Mouse (Mus musculus) heart, embryonic 12.5 days (tissue): ENCODE measurements around the gene Rsl24d1. TPM values are rescaled to one million over a fixed set of nuclear protein-coding genes. Genes with fewer than 3 reads are reported as not detected.

Source experiments
- ATAC-seq: fragments of 200-750 bp; cut with Nextera tagmentation; 2 replicates; pipeline ENCODE4 v1.8.0; 2017; ENCODE audit warnings: moderate TSS enrichment, moderate library complexity; ENCODE audit not compliant: insufficient number of reproducible peaks, low FRiP score
- H3K27ac ChIP-seq: fragments of 300-500 bp; sonication (generic); 2 replicates; pipeline ENCODE4 v1.5.1; 2016; ENCODE audit warnings: mild to moderate bottlenecking, moderate library complexity; ENCODE audit not compliant: poor library complexity, severe bottlenecking
- H3K27me3 ChIP-seq: fragments of 300-500 bp; sonication (generic); replicated peaks from 2 replicates; pipeline ENCODE4 v1.6.1; 2016; ENCODE audit warnings: mild to moderate bottlenecking, moderate library complexity
- H3K36me3 ChIP-seq: fragments of 300-500 bp; sonication (generic); 2 replicates; pipeline ENCODE4 v1.6.1; 2016; ENCODE audit warnings: mild to moderate bottlenecking, moderate library complexity
- H3K4me1 ChIP-seq: fragments of 300-500 bp; sonication (generic); replicated peaks from 2 replicates; pipeline ENCODE4 v1.6.1; 2016; ENCODE audit warnings: mild to moderate bottlenecking
- H3K4me2 ChIP-seq: fragments of 300-500 bp; sonication (generic); 2 replicates; pipeline ENCODE4 v1.6.1; 2016; ENCODE audit warnings: mild to moderate bottlenecking, moderate library complexity
- H3K4me3 ChIP-seq: fragments of 300-500 bp; sonication (generic); 2 replicates; pipeline ENCODE4 v1.5.1; 2016; ENCODE audit warnings: mild to moderate bottlenecking
- H3K9ac ChIP-seq: fragments of 300-500 bp; sonication (generic); 2 replicates; pipeline ENCODE4 v1.6.1; 2016; ENCODE audit warnings: mild to moderate bottlenecking, moderate library complexity
- H3K9me3 ChIP-seq: fragments of 300-500 bp; sonication (generic); replicated peaks from 2 replicates; pipeline ENCODE4 v1.6.1; 2016; ENCODE audit warnings: mild to moderate bottlenecking, moderate library complexity
- WGBS: fragments of 180-500 bp; shearing (Covaris S2); methylation state at CpG from one replicate; pipeline ENCODE4 v1.1.7; 2016; 5-methylcytosine and 5-hydroxymethylcytosine counted together
- polyA plus RNA-seq: library from polyadenylated mRNA; unstranded; fragments of >200 nt; fragmentation: Nextera tagmentation; extraction: Ambion mirVana; gene quantifications from 2 replicates; pipeline ENCODE4 v1.2.1, GENCODE M21; 2016

Rsl24d1 gene
- polyA plus RNA-seq, 1 experiment from 2014 or later, result 95.0 TPM

DNA sequence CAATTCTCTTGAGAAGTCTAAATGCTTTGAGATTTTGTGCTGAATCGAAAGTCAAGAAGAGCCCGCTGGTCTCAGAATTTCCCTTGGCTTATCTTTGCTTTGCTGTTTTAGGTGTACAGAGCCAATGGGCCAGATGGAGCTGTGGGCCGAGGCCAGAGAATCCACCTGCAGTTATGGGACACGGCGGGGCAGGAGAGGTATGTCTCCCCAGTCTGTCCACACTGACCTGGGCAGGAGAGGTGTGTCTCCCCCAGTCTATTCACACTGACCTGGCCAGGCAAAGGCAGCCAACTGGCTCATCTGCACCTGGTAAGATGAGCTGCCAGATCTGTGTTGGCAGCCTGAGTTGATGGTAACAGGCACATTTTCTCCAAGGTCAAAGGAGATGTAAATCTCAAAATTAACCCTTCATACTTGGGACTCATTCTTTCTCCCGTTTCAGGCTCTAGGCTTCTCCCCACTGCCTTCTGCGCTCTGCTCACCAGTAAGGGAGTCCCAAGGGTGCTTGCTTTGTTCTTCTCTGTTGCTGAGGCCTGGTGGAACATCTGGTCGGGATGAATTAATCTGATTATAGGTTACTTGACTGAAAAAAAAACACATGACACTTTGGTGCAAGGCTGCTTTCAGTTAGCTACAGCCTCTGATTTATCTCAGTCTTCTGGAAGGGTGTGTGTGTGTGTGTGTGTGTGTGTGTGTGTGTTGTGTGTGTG is 30.8 kb upstream of the Rsl24d1 start:
- H3K9me3 ChIP-seq, result no peaks in the 10 kb centered on the region
- ATAC-seq, result no peak
- 74% methylated on average over 8 of the region's 8 CpGs for WGBS
- no peak overlapping the region for H3K27ac ChIP-seq
- H3K27me3 ChIP-seq, result no peaks in the 10 kb centered on the region
- peaks cover 6% of the 10 kb centered on the region; the same call in 1 of the 2 replicates for H3K4me1 ChIP-seq
- no peak overlapping the region for H3K9ac ChIP-seq
- H3K4me2 ChIP-seq, result no peak overlapping the region
- H3K36me3 ChIP-seq, result no peaks in the 10 kb centered on the region
- no peak overlapping the region for H3K4me3 ChIP-seq

DNA sequence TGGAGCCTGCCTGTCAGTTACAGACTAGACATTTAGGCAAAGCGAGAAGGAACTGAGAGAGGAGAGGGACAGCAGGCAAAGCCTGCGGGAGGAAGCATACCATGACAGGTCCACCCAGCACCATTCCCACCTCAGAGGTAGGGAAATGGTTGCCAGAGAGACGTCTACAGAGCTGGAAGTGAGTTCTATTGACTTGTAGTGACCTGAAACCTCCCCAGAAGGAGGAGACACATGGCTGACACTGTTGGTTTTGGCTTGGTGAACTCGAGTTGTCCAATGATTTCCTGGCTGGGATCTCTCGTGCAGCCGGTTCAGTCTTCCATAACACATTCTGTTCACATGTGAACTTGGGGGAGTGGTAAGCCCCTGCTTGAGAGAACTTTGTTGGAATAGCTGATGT is 29.3 kb upstream of the Rsl24d1 start:
- Histone ChIP-seq H3K4me1 (peaks cover 6% of the 10 kb centered on the region; the same call in 1 of the 2 replicates), H3K4me3 (no peak overlapping the region), H3K9ac (no peak overlapping the region), H3K36me3 (no peaks in the 10 kb centered on the region), H3K4me2 (no peak overlapping the region), H3K27ac (no peak overlapping the region), H3K9me3 (no peaks in the 10 kb centered on the region), H3K27me3 (no peaks in the 10 kb centered on the region)
- 54% methylated on average over 6 of the region's 6 CpGs for WGBS
- ATAC-seq, result no peak

DNA sequence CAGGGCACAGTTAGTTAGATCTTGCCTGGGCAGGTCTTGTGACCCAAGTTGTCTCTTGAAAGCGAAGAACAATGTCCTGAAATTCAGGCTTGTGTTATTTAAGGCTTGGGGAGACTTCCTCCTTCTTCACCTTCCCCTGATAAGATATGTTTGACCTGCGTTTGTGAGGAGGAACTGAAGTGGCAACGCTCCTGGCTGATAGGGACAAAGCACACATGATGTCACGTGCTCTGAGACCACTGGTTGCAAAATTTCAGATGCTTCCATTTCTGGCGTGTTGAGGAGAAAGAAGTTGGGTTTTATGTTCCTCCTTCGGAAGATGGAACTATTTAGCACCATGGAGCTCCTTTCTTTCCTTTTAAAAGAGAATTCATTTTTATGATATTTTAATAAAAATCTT is 27.4 kb upstream of the Rsl24d1 start:
- 46% methylated on average over 6 of the region's 6 CpGs for WGBS
- no peak overlapping the region for H3K4me3 ChIP-seq
- no peaks in the 10 kb centered on the region for H3K9me3 ChIP-seq
- no peak overlapping the region for H3K4me2 ChIP-seq
- no peaks in the 10 kb centered on the region for H3K27me3 ChIP-seq
- H3K36me3 ChIP-seq, result no peaks in the 10 kb centered on the region
- no peak for ATAC-seq
- H3K27ac ChIP-seq, result no peak overlapping the region
- no peak overlapping the region for H3K9ac ChIP-seq
- H3K4me1 ChIP-seq, result peaks cover 6% of the 10 kb centered on the region; the same call in 1 of the 2 replicates

DNA sequence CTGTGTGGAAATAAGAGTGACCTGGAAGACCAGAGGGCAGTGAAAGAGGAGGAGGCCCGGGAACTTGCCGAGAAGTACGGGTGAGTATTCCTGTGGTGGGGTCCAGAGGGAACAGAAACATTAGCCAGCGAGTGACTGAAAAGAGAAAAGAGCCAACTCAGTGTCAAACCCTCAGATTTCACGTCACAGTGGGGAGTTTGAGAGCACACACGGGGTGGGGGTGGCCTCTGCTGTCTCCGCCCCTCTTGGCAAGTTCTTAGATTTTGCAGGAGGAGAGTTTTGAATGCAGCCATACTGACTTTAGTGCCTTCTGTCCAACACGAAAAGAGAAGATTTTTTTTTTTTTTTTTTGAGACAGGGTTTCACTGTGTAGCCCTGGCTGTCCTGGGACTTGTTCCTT is 26.1 kb upstream of the Rsl24d1 start:
- no peak for ATAC-seq
- H3K9me3 ChIP-seq, result no peaks in the 10 kb centered on the region
- no peak overlapping the region for H3K9ac ChIP-seq
- 58% methylated on average over 8 of the region's 8 CpGs for WGBS
- no peak overlapping the region for H3K4me2 ChIP-seq
- no peaks in the 10 kb centered on the region for H3K27me3 ChIP-seq
- H3K36me3 ChIP-seq, result no peaks in the 10 kb centered on the region
- no peak overlapping the region for H3K4me3 ChIP-seq
- H3K4me1 ChIP-seq, result peaks cover 6% of the 10 kb centered on the region; the same call in 1 of the 2 replicates
- no peak overlapping the region for H3K27ac ChIP-seq

DNA sequence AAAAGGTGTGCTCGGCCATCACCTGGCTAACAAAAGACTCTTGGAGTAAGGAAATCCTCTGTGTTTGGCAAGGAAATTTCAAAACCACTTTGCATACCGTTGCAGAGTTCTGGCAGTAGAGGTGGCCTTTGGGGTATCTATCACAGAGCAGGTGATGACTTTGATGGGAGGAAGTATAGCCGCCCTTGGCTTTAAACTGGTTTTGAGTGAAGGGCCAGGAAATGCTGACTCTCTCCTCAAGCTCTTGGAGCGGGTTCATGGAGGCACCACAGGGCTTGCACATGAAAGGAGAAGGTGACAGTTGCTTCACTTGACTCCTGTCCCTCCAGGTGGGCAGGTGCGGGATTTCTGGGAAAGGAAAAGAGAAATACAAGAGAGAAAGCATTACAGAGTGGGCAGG is 25.6 kb upstream of the Rsl24d1 start:
- no peak overlapping the region for H3K27ac ChIP-seq
- peaks cover 6% of the 10 kb centered on the region; the same call in 1 of the 2 replicates for H3K4me1 ChIP-seq
- H3K27me3 ChIP-seq, result no peaks in the 10 kb centered on the region; the same call in 1 of the 2 replicates
- no peak for ATAC-seq
- no peaks in the 10 kb centered on the region for H3K36me3 ChIP-seq
- no peak overlapping the region for H3K4me3 ChIP-seq
- H3K4me2 ChIP-seq, result no peak overlapping the region
- no peaks in the 10 kb centered on the region for H3K9me3 ChIP-seq
- H3K9ac ChIP-seq, result no peak overlapping the region
- WGBS, result 66% methylated on average over 5 of the region's 5 CpGs

DNA sequence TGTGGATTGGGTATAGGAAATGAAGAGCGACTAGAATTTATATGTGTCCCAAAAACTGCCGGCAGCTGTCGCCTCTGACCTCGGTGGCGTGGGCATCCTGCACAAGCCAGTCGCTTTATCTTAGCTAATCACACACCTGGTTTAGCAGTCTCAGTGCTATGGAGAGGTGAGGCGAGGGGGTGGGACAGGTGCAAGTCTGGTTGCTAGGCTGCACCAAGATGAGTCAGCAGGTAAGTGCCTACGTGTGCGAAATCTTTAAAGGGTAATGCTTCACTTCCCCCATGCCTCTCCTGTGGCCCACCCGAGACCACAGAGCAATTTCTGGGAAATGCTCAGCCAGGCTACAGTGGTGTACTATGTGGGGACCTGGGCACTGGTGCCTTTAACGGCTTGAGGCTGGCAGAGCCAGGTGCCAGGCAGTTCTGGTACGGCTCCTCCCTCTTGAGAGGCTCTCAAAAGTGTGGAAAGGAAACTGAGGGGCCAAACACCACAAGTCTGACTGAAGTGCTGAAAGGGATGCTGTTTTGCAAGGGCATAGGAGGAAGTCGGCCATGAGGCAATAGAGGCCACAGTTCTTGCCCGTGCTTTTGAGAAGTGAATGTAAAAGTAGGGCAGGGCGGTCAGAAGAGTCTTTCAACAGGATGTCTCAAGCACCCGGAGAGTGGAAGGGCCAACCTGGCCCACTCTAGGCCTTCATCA is 23.9 kb upstream of the Rsl24d1 start:
- no peak overlapping the region for H3K27ac ChIP-seq
- no peak for ATAC-seq

DNA sequence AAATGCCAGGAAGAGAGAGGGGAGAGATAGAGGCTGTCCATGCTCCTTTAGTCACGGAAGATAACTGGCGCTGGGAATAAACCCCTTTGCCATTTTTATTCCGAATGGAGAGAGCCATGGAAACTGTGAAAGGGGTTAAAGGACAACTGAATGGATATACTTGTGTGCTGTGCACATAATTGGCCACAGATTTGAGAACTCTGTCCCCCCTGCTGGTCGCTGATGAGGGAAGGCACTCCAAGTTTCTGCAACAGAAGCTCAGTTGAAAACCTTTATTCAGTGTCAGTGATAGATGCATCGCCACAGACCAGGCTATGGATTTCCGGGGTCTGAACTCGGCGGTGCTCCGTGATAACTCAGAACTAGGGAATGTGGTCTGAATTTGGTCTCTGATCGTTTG is 23.1 kb upstream of the Rsl24d1 start:
- H3K9me3 ChIP-seq, result no peaks in the 10 kb centered on the region
- H3K36me3 ChIP-seq, result no peaks in the 10 kb centered on the region
- peaks cover 8% of the 10 kb centered on the region for H3K27me3 ChIP-seq
- no peak overlapping the region for H3K9ac ChIP-seq
- H3K4me2 ChIP-seq, result no peak overlapping the region
- no peak overlapping the region for H3K27ac ChIP-seq
- H3K4me3 ChIP-seq, result no peak overlapping the region
- H3K4me1 ChIP-seq, result peaks cover 6% of the 10 kb centered on the region; the same call in 1 of the 2 replicates
- ATAC-seq, result no peak
- 77% methylated on average over 10 of the region's 10 CpGs for WGBS

More for the DNA sequence above, 23.9 kb upstream of the Rsl24d1 start:
- no peaks in the 10 kb centered on the region for H3K36me3 ChIP-seq
- H3K9ac ChIP-seq, result no peak overlapping the region
- WGBS, result 62% methylated on average over 16 of the region's 16 CpGs
- no peak overlapping the region for H3K4me3 ChIP-seq
- H3K4me1 ChIP-seq, result peaks cover 6% of the 10 kb centered on the region; the same call in 1 of the 2 replicates
- H3K9me3 ChIP-seq, result no peaks in the 10 kb centered on the region
- H3K27me3 ChIP-seq, result peaks cover 2% of the 10 kb centered on the region; the same call in 1 of the 2 replicates
- H3K4me2 ChIP-seq, result no peak overlapping the region

DNA sequence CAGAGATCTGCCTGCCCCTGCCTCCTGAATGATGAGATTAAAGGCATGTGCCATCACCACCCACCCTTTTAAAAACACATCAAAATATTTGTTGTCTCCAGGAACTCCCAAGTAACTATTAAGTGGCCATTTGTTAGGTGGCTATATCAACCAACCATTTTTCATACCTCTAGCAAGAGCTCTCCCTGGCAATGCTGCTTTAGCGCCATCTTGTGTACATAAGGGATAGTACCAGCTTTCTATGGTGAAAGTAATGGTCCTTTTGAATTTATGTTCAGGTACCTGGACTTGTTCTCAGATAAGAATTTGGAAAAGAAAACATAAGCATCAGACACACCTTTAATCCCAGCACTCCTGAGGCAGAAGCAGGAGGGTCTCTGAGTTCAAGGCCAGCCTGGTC is 21.5 kb upstream of the Rsl24d1 start:
- Histone ChIP-seq H3K36me3 (no peaks in the 10 kb centered on the region), H3K4me2 (no peak overlapping the region), H3K4me3 (no peak overlapping the region), H3K4me1 (no peaks in the 10 kb centered on the region), H3K27me3 (peaks cover 12% of the 10 kb centered on the region), H3K9ac (no peak overlapping the region), H3K9me3 (no peaks in the 10 kb centered on the region), H3K27ac (no peak overlapping the region)
- ATAC-seq, result no peak
- 0% methylated on average over 1 of the region's 1 CpGs for WGBS

DNA sequence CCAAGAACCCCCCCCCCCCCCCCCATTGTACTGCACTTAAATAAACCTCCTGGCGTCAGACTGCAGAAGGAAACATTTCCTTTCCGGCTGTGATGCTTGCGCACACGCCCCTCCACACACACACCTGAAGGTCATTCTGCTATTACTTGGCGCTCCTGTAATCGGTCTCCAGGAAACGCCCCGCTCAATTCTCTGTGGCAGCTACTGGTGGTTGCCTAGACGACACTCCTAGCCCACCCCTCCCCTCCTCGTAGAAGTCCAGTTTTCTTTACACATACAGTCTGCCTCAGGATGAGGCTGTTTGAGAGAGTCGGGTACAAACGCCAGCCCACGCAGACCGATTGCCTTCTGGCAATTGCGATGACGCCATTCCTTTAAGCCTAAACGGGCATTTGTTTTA is 18.6 kb upstream of the Rsl24d1 start:
- no peak for ATAC-seq
- WGBS, result 54% methylated on average over 17 of the region's 17 CpGs
- no peak overlapping the region for H3K9ac ChIP-seq
- no peak overlapping the region for H3K4me3 ChIP-seq
- H3K9me3 ChIP-seq, result no peaks in the 10 kb centered on the region
- no peak overlapping the region for H3K4me2 ChIP-seq
- no peaks in the 10 kb centered on the region for H3K4me1 ChIP-seq
- H3K27me3 ChIP-seq, result peaks cover 12% of the 10 kb centered on the region
- no peaks in the 10 kb centered on the region for H3K36me3 ChIP-seq
- H3K27ac ChIP-seq, result no peak overlapping the region

DNA sequence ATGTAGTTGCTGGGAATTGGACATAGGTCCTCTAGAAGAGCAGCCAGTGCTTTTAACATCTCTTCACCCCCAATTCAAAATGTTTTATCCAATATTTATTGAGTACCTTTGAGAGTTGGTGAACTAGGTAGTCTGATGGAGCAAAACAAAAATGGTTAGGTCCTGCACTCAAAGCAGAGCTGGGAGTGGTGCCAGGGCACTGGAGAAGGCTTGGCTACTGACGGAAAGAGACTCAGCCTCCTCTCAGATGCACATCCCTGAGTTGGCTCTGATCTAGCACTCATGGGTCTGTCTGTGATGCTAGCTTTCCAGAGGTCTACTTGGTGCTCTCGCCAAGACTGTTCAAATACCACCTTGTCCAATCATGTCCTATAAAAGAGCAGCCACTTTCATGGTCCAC is 15.3 kb upstream of the Rsl24d1 start:
- Histone ChIP-seq H3K27me3 (peaks cover 30% of the 10 kb centered on the region), H3K4me2 (no peak overlapping the region), H3K4me1 (no peaks in the 10 kb centered on the region), H3K9ac (no peak overlapping the region), H3K9me3 (no peaks in the 10 kb centered on the region), H3K27ac (no peak overlapping the region), H3K4me3 (no peak overlapping the region), H3K36me3 (no peaks in the 10 kb centered on the region)
- no peak for ATAC-seq
- WGBS, result 71% methylated on average over 2 of the region's 2 CpGs

DNA sequence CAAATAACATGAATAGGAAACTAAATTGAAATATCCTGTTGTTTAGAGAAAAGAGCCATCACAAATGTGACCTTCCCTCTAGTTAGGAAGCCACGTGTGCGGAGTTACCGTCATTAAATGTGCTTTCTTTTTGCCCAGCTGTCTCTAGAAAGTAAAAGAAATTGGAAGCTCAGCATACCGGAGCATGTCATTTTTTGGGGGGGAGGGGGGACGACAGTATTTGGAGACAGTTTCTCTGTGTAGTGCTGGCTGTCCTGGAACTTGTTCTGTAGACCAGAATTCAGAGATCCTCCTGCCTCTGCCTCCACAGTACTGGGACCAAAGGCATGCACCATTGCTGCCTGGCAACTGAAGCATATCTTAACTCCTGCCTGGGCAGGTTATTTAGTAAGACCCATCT is 11.7 kb upstream of the Rsl24d1 start, which contains the start of gene Khdc3:
Khdc3 (plus strand) TSS at position 301 of the 400 bp plus-strand sequence.
- no peak for ATAC-seq

More for the DNA sequence above, 11.7 kb upstream of the Rsl24d1 start, which contains the start of gene Khdc3:
- Histone ChIP-seq H3K4me1 (peaks cover 7% of the 10 kb centered on the region), H3K27me3 (peaks cover 48% of the 10 kb centered on the region), H3K4me3 (no peak within 1 kb of the TSS), H3K27ac (no peak within 1 kb of the TSS), H3K36me3 (no peaks in the 10 kb centered on the region), H3K4me2 (no peak within 1 kb of the TSS), H3K9me3 (no peaks in the 10 kb centered on the region), H3K9ac (no peak within 1 kb of the TSS)
- 82% methylated on average over 5 of the region's 5 CpGs for WGBS
